Mouse (Mus musculus): ENCODE measurements around the gene Bfsp2.

GRCm38 (mm10) chr9:103382989-103383388 lies 97.2 kb downstream of the Bfsp2 start:
- no peak for TF ChIP-seq POLR2A (IDR thresholded peaks at IDR 0.05; ENCODE audit: extremely low read depth, insufficient read depth, low read length)
- TF ChIP-seq CTCF (IDR thresholded peaks at IDR 0.05; ENCODE audit: extremely low read depth, insufficient read depth, low read length): no peak
